Mouse (Mus musculus) liver, adult 2 months (tissue): ENCODE measurements around the gene Ctdnep1. TPM values are rescaled to one million over a fixed set of nuclear protein-coding genes. Genes with fewer than 3 reads are reported as not detected.

Experiments used
- DNase-seq: peaks from one replicate; pipeline ENCODE4 v3.0.0-alpha.2; 2011; ENCODE audit warnings: low read depth, low spot score; ENCODE audit errors: extremely low read depth
- H3K27ac ChIP-seq: fragments of 200-500 bp; replicated peaks from 2 replicates; pipeline ENCODE4 v1.5.1; 2012; ENCODE audit warnings: low read depth, mild to moderate bottlenecking, control low read depth, inconsistent platforms, low read length; ENCODE audit not compliant: insufficient read depth
- H3K27me3 ChIP-seq: fragments of 200-500 bp; 2 replicates; pipeline ENCODE4 v1.6.1; 2012; ENCODE audit warnings: mild to moderate bottlenecking, moderate library complexity, low read length, inconsistent platforms; ENCODE audit not compliant: control insufficient read depth, insufficient read depth
- H3K36me3 ChIP-seq: fragments of 200-500 bp; 2 replicates; pipeline ENCODE4 v1.6.1; 2012; ENCODE audit warnings: low read length, inconsistent platforms; ENCODE audit not compliant: control insufficient read depth, insufficient read depth
- H3K4me1 ChIP-seq: fragments of 200-500 bp; 2 replicates; pipeline ENCODE4 v1.6.1; 2011; ENCODE audit warnings: low read length; ENCODE audit not compliant: control insufficient read depth, insufficient read depth
- H3K4me3 ChIP-seq: fragments of 200-500 bp; 2 replicates; pipeline ENCODE4 v1.5.1; 2011; ENCODE audit warnings: low read depth, mild to moderate bottlenecking, control low read depth, low read length, moderate library complexity; ENCODE audit not compliant: insufficient read depth
- H3K79me2 ChIP-seq: fragments of 200-500 bp; 2 replicates; pipeline ENCODE4 v1.6.1; 2012; ENCODE audit warnings: inconsistent platforms, mild to moderate bottlenecking, low read length, moderate library complexity; ENCODE audit not compliant: control insufficient read depth, insufficient read depth
- H3K9ac ChIP-seq: fragments of 200-500 bp; 2 replicates; pipeline ENCODE4 v1.6.1; 2012; ENCODE audit warnings: low read depth, mild to moderate bottlenecking, control low read depth, inconsistent platforms, low read length
- CTCF ChIP-seq: fragments of 200-500 bp; IDR thresholded peaks from 2 replicates; pipeline ENCODE4 v1.5.1; 2011; ENCODE audit warnings: low read depth, low read length, control low read depth
- POLR2A ChIP-seq: fragments of 200-500 bp; IDR thresholded peaks from 2 replicates; pipeline ENCODE4 v1.6.1; 2011; ENCODE audit warnings: low read length, control low read depth; ENCODE audit not compliant: insufficient read depth; ENCODE audit errors: extremely low read depth
- WGBS: fragments of 180-500 bp; shearing (Covaris S2); methylation state at CpG from one replicate; pipeline ENCODE4 v1.1.7; 2018; 5-methylcytosine and 5-hydroxymethylcytosine counted together
- polyA plus RNA-seq: library from polyadenylated mRNA; depleted of rRNA; stranded (reverse); fragments of >200 nt; gene quantifications from 2 replicates; pipeline ENCODE4 v1.2.3, GENCODE M21; 2012
- total RNA-seq: library from RNA; depleted of rRNA; stranded (reverse); fragments of >200 nt; gene quantifications from 2 replicates; pipeline ENCODE4 v1.2.3, GENCODE M21; 2014

Ctdnep1 gene
- total and polyA plus RNA-seq, 2 experiments: 6.6 to 45.3 TPM

DNA sequence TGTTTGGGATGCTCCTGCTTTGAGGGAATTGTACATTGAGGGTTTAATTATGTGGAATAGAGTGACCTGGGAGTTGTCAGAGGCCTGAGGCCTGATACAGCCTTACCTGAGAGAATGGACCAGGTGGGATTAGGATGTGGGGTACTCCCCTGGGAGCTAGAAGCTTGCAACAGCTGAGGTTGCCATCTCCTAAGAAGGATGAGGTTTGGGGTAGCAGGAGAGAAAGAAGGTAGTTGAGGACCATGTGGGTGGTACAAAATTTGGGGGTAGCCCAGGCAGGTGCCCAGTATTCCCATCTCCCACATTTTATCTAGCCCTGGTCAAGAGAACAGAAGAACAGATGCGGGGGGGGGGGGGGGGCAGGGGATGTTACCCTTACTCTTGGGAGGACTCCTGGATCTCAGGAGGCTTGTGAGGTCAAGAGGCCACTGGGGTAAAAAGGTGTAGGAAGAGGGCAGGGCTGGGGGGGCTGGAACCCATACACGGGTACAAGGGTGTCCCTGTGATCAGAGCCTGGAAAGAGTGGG is 38.6 kb downstream of the Ctdnep1 start:
- no peak overlapping the region for H3K9ac ChIP-seq
- no peaks in the 10 kb centered on the region for H3K27me3 ChIP-seq
- 81% methylated on average over 2 of the region's 2 CpGs for WGBS
- no peaks in the 10 kb centered on the region for H3K36me3 ChIP-seq
- peaks cover 4% of the 10 kb centered on the region; the same call in 1 of the 2 replicates for H3K79me2 ChIP-seq
- no peak overlapping the region for H3K4me3 ChIP-seq
- no peak for DNase-seq
- no peak overlapping the region for H3K27ac ChIP-seq
- TF ChIP-seq CTCF (no peak), POLR2A (no peak)
- no peaks in the 10 kb centered on the region for H3K4me1 ChIP-seq

- H3K4me1 ChIP-seq: no peaks in the 10 kb centered on the region
- TF ChIP-seq POLR2A (no peak), CTCF (no peak)
- H3K27ac ChIP-seq: no peak overlapping the region
- 44% methylated on average over 8 of the region's 8 CpGs for WGBS
- no peak for DNase-seq
- H3K79me2 ChIP-seq: no peaks in the 10 kb centered on the region
- H3K4me3 ChIP-seq: no peak overlapping the region
- H3K27me3 ChIP-seq: no peaks in the 10 kb centered on the region
- H3K9ac ChIP-seq: no peak overlapping the region
- no peaks in the 10 kb centered on the region for H3K36me3 ChIP-seq
Measured at GRCm38 (mm10) chr11:70020022-70020631, 39.2 kb downstream of the Ctdnep1 start.

DNA sequence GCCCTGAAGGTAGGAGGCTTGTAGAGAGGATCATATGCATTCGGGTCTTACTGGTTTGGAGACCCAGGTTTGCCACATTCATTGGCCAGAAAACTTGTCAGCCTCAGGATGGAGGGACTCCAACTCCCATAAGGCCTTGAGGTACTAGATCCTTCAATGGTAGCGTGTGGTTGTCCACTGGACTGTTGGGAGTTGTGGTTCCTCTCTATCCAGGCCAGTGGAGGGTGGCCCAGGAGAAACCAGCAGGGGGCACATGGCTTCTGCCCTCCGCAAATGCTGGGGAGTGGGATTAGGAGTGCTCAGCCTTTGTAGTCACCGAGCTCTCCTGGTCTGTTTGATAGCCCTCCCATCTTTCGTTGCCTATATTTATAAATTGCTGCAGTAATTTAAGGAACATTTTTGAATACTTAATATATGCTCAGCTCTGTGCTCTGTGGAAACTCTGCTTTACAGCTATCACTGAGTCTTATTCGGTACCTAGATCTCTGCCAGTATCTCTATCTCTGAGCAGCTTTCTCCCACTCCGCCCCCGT is 39.8 kb downstream of the Ctdnep1 start:
- DNase-seq: peak; percentile 87
- Histone ChIP-seq H3K4me1 (no peaks in the 10 kb centered on the region), H3K27ac (peak overlapping the region; percentile 33; the same call in 1 of the 2 replicates), H3K9ac (peak overlapping the region; percentile 49), H3K27me3 (no peaks in the 10 kb centered on the region), H3K36me3 (no peaks in the 10 kb centered on the region), H3K4me3 (peak overlapping the region; percentile 87), H3K79me2 (no peaks in the 10 kb centered on the region)
- TF ChIP-seq POLR2A (no peak), CTCF (peak; percentile 76)
- under 1% methylated on average over 8 of the region's 8 CpGs for WGBS

- DNase-seq: peak; percentile 90
- 3% methylated on average over 39 of the region's 40 CpGs for WGBS
- no peak for TF ChIP-seq CTCF
- TF ChIP-seq POLR2A: no peak
- no peaks in the 10 kb centered on the region for H3K79me2 ChIP-seq
- H3K4me1 ChIP-seq: no peaks in the 10 kb centered on the region
- peak overlapping the region; percentile 87 for H3K4me3 ChIP-seq
- peak overlapping the region; percentile 33; the same call in 1 of the 2 replicates for H3K27ac ChIP-seq
- no peaks in the 10 kb centered on the region for H3K36me3 ChIP-seq
- no peaks in the 10 kb centered on the region for H3K27me3 ChIP-seq
- H3K9ac ChIP-seq: peak overlapping the region; percentile 49
Measured at GRCm38 (mm10) chr11:70021264-70022132, 40.5 kb downstream of the Ctdnep1 start.

GRCm38 (mm10) chr11:70023481-70024150 is 42.7 kb downstream of the Ctdnep1 start:
- TF ChIP-seq CTCF: no peak
- TF ChIP-seq POLR2A: no peak
- WGBS: 27% methylated on average over 22 of the region's 29 CpGs
- no peaks in the 10 kb centered on the region for H3K36me3 ChIP-seq
- no peak overlapping the region for H3K9ac ChIP-seq
- H3K27me3 ChIP-seq: peaks cover 3% of the 10 kb centered on the region; the same call in 1 of the 2 replicates
- no peaks in the 10 kb centered on the region for H3K79me2 ChIP-seq
- no peak overlapping the region for H3K27ac ChIP-seq
- no peak overlapping the region; the same call in 1 of the 2 replicates for H3K4me3 ChIP-seq
- DNase-seq: no peak
- H3K4me1 ChIP-seq: no peaks in the 10 kb centered on the region
